Mouse (Mus musculus): ENCODE results near the gene Rpp21.
A peak's percentile ranks its signal among the peaks of the same experiment; 100 is the strongest.

DNA sequence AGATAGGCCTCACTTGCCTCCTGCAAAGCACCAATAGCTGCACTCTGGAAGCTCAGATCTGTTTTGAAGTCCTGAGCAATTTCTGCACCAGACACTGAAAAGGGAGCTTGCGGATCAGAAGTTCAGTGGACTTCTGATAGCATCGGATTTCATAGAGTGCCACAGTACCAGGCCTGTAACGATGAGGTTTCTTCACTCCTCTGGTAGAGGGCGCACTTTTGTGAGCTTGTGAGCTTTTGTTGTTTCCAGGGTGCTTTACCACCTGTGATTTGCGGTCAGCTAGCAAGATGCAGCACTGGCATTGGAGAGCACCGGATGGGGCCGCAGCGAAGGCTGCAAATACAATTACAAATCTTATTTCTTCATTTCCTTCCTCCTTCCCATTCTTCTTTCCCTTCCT, 30.9 kb downstream of the Rpp21 start:
- TF ChIP-seq POLR2A (IDR thresholded peaks at IDR 0.05; ENCODE audit: borderline replicate concordance, extremely low read depth, insufficient read depth, insufficient read length, poor library complexity, severe bottlenecking) (no peak), CTCF (IDR thresholded peaks at IDR 0.05; ENCODE audit: borderline replicate concordance, extremely low read depth, insufficient read depth, insufficient read length) (peak; percentile 27; the same call in 1 of the 2 replicates)

All from brain, embryonic 14.5 days (tissue).